Mouse (Mus musculus) liver, embryonic 11.5 days (tissue): ENCODE results near the gene Hes7. TPM values are rescaled to one million over a fixed set of nuclear protein-coding genes. Genes with fewer than 3 reads are reported as not detected.

ENCODE experiments used
- ATAC-seq: fragments of 200-750 bp; cut with Nextera tagmentation; replicated peaks from 2 replicates; pipeline ENCODE4 v1.8.0; 2017; ENCODE audit warnings: moderate number of reproducible peaks, mild to moderate bottlenecking, moderate TSS enrichment, moderate library complexity; ENCODE audit not compliant: low FRiP score
- DNase-seq: peaks from one replicate; pipeline ENCODE4 v3.0.0-alpha.2; 2017; ENCODE audit warnings: low spot score
- H3K27ac ChIP-seq: fragments of 300-500 bp; sonication (generic); 2 replicates; pipeline ENCODE4 v1.5.1; 2014; ENCODE audit warnings: mild to moderate bottlenecking, low read depth, low read length, control low read depth
- H3K27me3 ChIP-seq: fragments of 300-500 bp; sonication (generic); replicated peaks from 2 replicates; pipeline ENCODE4 v1.6.1; 2014; ENCODE audit warnings: low read length, mixed read lengths; ENCODE audit not compliant: control insufficient read depth, insufficient read depth
- H3K36me3 ChIP-seq: fragments of 300-500 bp; sonication (generic); 2 replicates; pipeline ENCODE4 v1.6.1; 2014; ENCODE audit warnings: mild to moderate bottlenecking, low read length, moderate library complexity, mixed read lengths; ENCODE audit not compliant: control insufficient read depth, insufficient read depth
- H3K4me1 ChIP-seq: fragments of 300-500 bp; sonication (generic); replicated peaks from 2 replicates; pipeline ENCODE4 v1.6.1; 2014; ENCODE audit warnings: low read length, mixed read lengths; ENCODE audit not compliant: control insufficient read depth, insufficient read depth
- H3K4me2 ChIP-seq: fragments of 300-500 bp; sonication (generic); 2 replicates; pipeline ENCODE4 v1.6.1; 2014; ENCODE audit warnings: mild to moderate bottlenecking, control low read depth, moderate library complexity
- H3K4me3 ChIP-seq: fragments of 300-500 bp; sonication (generic); 2 replicates; pipeline ENCODE4 v1.5.1; 2014; ENCODE audit warnings: low read depth, low read length, control low read depth
- H3K9ac ChIP-seq: fragments of 300-500 bp; sonication (generic); 2 replicates; pipeline ENCODE4 v1.6.1; 2014; ENCODE audit warnings: low read depth, low read length, control low read depth
- H3K9me3 ChIP-seq: fragments of 300-500 bp; sonication (generic); 2 replicates; pipeline ENCODE4 v1.6.1; 2016; ENCODE audit warnings: low read length, inconsistent platforms, mixed read lengths; ENCODE audit not compliant: control insufficient read depth
- WGBS: fragments of 180-500 bp; shearing (Covaris S2); extraction: QIAGEN DNeasy Blood & Tissue Kit; methylation state at CpG from one replicate; pipeline ENCODE4 v1.1.7; 2014; 5-methylcytosine and 5-hydroxymethylcytosine counted together
- polyA plus RNA-seq: library from polyadenylated mRNA; unstranded; fragments of >200 nt; fragmentation: Nextera tagmentation; extraction: Ambion mirVana; gene quantifications from 2 replicates; pipeline ENCODE4 v1.2.1, GENCODE M21; 2014

Hes7 gene
- polyA plus RNA-seq, 1 experiment from 2014 or later: 0.59 TPM

DNA sequence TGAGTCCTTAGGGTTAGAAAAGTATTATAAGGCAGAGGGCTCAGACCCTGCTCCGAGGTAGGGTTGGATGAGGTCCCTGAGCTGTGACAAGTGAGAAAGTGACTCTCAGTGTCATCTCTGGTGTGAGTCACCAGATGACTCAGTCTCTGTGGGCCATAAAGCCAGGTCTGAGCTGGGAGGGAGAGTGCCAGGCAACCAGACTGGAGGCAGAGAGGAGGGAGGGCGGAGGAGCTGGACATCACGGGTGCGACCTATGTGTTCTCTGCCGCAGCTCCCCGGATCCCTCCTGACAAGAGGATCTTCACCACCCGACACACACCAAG, 17.8 kb upstream of the Hes7 start:
- DNase-seq (no peak), ATAC-seq (no peak)
- peaks cover 25% of the 10 kb centered on the region for H3K36me3 ChIP-seq
- no peak overlapping the region for H3K4me3 ChIP-seq
- H3K4me1 ChIP-seq: peaks cover 30% of the 10 kb centered on the region
- no peak overlapping the region for H3K27ac ChIP-seq
- no peaks in the 10 kb centered on the region for H3K9me3 ChIP-seq
- H3K4me2 ChIP-seq: no peak overlapping the region
- no peak overlapping the region for H3K9ac ChIP-seq
- WGBS: 86% methylated on average over 7 of the region's 7 CpGs
- H3K27me3 ChIP-seq: no peaks in the 10 kb centered on the region

DNA sequence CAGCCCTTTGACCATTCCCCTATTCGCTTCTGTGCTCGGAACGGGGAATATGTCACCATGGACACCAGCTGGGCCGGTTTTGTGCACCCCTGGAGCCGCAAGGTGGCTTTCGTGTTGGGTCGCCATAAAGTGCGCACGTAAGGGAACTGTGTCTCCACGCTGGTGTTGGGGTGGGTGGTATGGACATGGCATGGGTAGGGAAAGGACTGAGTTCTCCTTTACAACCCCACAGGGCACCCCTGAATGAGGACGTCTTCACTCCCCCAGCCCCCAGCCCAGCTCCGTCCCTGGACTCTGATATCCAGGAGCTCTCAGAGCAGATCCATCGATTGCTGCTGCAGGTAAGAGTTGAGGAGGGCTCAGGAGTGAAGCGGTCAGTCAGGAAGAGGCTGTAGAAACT, 17.1 kb upstream of the Hes7 start:
- no peak overlapping the region for H3K4me3 ChIP-seq
- 94% methylated on average over 14 of the region's 14 CpGs for WGBS
- H3K27me3 ChIP-seq: no peaks in the 10 kb centered on the region
- no peak for DNase-seq
- H3K4me1 ChIP-seq: peaks cover 23% of the 10 kb centered on the region
- ATAC-seq: no peak
- H3K27ac ChIP-seq: no peak overlapping the region
- no peaks in the 10 kb centered on the region for H3K9me3 ChIP-seq
- H3K9ac ChIP-seq: no peak overlapping the region
- H3K36me3 ChIP-seq: peaks cover 31% of the 10 kb centered on the region
- no peak overlapping the region for H3K4me2 ChIP-seq

DNA sequence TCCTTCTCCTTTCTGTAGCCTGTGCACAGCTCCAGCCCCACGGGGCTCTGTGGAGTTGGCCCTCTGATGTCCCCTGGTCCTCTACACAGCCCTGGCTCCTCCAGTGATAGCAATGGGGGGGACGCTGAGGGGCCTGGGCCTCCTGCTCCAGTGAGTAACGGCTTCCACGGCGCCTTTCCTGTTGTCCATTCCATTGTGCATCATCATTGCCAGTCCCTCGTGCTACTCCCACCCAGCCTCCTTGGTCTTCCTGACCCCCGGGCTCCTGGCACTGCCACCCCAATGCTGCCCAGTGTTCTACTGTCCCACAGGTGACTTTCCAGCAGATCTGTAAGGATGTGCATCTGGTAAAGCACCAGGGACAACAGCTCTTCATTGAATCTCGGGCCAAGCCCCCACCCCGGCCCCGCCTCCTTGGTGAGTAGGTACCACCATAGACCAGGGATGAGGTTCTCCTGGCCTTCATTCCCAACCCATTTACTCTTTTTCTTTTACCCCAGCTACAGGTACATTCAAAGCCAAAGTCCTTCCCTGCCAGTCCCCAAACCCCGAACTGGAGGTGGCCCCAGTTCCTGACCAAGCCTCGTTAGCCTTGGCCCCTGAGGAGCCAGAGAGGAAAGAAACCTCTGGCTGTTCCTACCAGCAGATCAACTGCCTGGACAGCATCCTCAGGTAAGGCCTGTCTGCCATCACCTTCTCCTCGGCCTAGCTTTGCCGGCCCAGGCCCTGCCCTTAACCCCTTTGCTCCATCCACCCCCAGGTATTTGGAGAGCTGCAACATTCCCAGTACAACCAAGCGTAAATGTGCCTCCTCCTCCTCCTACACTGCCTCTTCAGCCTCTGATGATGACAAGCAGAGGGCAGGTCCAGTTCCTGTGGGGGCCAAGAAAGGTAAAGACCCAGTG, 16.4 kb upstream of the Hes7 start:
- no peaks in the 10 kb centered on the region for H3K9me3 ChIP-seq
- H3K4me3 ChIP-seq: no peak overlapping the region
- H3K27ac ChIP-seq: no peak overlapping the region
- H3K4me2 ChIP-seq: no peak overlapping the region
- H3K4me1 ChIP-seq: peaks cover 18% of the 10 kb centered on the region
- peaks cover 37% of the 10 kb centered on the region for H3K36me3 ChIP-seq
- DNase-seq (no peak), ATAC-seq (no peak)
- H3K9ac ChIP-seq: no peak overlapping the region
- WGBS: 89% methylated on average over 15 of the region's 15 CpGs
- H3K27me3 ChIP-seq: no peaks in the 10 kb centered on the region

DNA sequence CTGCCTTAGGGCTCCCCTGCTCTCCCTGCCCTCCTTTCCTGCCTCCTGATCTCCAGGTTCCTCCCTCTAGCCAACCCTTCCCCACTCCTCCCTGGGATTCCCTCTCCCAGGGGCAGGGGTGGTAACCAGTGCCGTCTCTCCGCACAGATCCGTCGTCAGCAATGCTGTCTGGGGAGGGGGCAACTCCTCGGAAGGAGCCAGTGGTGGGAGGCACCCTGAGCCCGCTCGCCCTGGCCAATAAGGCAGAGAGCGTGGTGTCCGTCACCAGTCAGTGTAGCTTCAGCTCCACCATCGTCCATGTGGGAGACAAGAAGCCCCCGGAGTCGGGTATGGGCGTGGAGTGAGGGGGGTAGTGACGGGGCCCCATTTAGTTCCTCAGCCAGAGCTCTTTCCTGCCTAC, 15.7 kb upstream of the Hes7 start:
- H3K27ac ChIP-seq: no peak overlapping the region
- ATAC-seq (no peak), DNase-seq (no peak)
- peaks cover 13% of the 10 kb centered on the region for H3K4me1 ChIP-seq
- H3K36me3 ChIP-seq: peaks cover 39% of the 10 kb centered on the region
- H3K4me2 ChIP-seq: no peak overlapping the region
- WGBS: 89% methylated on average over 14 of the region's 14 CpGs
- H3K9ac ChIP-seq: no peak overlapping the region
- no peaks in the 10 kb centered on the region for H3K9me3 ChIP-seq
- H3K27me3 ChIP-seq: no peaks in the 10 kb centered on the region
- H3K4me3 ChIP-seq: no peak overlapping the region

DNA sequence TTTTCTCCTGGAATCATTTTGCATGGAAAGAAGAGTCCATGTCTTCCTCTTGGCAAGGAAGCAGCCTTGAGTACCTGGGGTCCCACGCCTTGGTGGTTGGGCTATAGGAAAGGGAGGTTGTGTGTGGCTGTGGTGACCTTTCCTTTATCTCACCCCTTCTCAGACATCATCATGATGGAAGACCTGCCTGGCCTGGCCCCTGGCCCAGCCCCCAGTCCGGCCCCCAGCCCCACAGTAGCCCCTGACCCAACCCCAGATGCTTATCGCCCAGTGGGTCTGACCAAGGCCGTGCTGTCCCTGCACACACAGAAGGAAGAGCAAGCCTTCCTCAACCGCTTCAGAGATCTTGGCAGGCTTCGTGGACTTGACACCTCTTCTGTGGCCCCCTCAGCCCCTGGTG, 15.0 kb upstream of the Hes7 start:
- H3K4me2 ChIP-seq: no peak overlapping the region
- peaks cover 39% of the 10 kb centered on the region for H3K36me3 ChIP-seq
- no peaks in the 10 kb centered on the region for H3K27me3 ChIP-seq
- no peak overlapping the region for H3K9ac ChIP-seq
- H3K27ac ChIP-seq: no peak overlapping the region
- no peak for DNase-seq
- WGBS: 87% methylated on average over 6 of the region's 6 CpGs
- no peak overlapping the region for H3K4me3 ChIP-seq
- no peak for ATAC-seq
- H3K4me1 ChIP-seq: peaks cover 13% of the 10 kb centered on the region
- no peaks in the 10 kb centered on the region for H3K9me3 ChIP-seq

DNA sequence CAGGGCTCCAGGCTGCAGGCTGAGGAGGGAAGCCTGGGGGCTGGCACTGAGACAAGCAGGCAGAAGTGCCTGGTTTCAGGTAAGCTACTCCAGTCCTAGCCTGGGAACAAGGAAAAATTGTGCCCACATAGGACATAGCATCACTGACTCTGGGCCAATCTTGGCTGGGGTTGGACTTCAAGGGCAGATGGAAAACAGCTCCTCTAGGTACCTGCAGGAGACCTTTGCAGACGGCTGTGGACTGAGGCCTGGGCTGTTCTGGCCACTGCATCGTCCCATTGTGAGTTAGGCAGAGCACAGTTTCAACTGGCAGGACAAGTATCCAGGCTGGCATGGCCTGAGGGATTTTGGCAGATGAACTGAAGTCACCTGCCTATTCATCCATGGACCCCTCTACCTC, 14.4 kb upstream of the Hes7 start:
- no peak overlapping the region for H3K4me2 ChIP-seq
- 72% methylated on average over 2 of the region's 2 CpGs for WGBS
- no peak for DNase-seq
- H3K9ac ChIP-seq: no peak overlapping the region
- H3K4me1 ChIP-seq: peaks cover 7% of the 10 kb centered on the region
- H3K27me3 ChIP-seq: no peaks in the 10 kb centered on the region
- H3K36me3 ChIP-seq: peaks cover 38% of the 10 kb centered on the region
- no peak overlapping the region for H3K27ac ChIP-seq
- no peak overlapping the region for H3K4me3 ChIP-seq
- no peaks in the 10 kb centered on the region for H3K9me3 ChIP-seq
- no peak for ATAC-seq

DNA sequence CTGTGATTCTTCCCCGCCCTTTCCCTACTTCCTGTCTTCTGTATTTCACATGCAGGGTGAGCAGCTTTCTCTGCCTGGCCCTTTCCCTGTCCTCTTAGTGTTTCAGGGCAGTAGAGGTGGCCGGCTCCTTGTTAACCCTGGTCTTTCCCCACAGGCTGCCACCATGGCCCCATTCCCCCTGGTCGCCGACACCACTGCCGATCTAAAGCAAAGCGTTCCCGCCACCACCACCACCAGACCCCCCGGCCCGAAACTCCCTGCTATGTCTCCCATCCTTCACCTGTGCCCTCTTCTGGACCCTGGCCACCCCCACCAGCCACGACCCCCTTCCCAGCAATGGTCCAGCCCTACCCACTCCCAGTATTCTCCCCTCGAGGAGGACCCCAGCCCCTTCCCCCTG, 13.9 kb upstream of the Hes7 start:
- Histone ChIP-seq H3K27me3 (no peaks in the 10 kb centered on the region), H3K4me1 (peaks cover 8% of the 10 kb centered on the region), H3K36me3 (peaks cover 33% of the 10 kb centered on the region), H3K9me3 (no peaks in the 10 kb centered on the region), H3K4me3 (no peak overlapping the region), H3K9ac (no peak overlapping the region), H3K4me2 (no peak overlapping the region), H3K27ac (no peak overlapping the region)
- WGBS: 93% methylated on average over 11 of the region's 11 CpGs
- no peak for DNase-seq
- no peak for ATAC-seq

DNA sequence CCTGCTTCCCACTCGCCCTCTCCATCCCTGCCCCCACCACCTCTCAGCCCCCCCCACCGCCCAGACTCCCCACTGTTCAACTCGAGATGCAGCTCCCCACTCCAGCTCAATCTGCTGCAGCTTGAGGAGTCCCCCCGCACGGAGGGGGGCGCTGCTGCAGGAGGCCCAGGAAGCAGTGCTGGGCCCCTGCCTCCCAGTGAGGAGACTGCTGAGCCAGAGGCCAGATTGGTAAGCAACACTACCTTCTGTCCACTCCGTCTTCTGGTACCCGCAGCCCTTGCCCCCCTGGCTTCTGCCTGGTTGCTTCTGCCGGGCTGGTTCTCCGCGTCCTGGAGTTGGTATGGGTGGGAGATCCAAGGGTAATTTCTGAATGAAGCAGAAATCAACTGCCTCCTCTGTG, 13.4 kb upstream of the Hes7 start:
- Histone ChIP-seq H3K27me3 (no peaks in the 10 kb centered on the region), H3K4me3 (0 out of 2 replicates have a peak overlapping the region, but pooled peaks have one; percentile 2), H3K4me2 (no peak overlapping the region), H3K9ac (no peak overlapping the region), H3K9me3 (no peaks in the 10 kb centered on the region), H3K4me1 (peaks cover 13% of the 10 kb centered on the region), H3K36me3 (peaks cover 30% of the 10 kb centered on the region), H3K27ac (no peak overlapping the region)
- ATAC-seq (no peak), DNase-seq (no peak)
- 89% methylated on average over 11 of the region's 11 CpGs for WGBS

DNA sequence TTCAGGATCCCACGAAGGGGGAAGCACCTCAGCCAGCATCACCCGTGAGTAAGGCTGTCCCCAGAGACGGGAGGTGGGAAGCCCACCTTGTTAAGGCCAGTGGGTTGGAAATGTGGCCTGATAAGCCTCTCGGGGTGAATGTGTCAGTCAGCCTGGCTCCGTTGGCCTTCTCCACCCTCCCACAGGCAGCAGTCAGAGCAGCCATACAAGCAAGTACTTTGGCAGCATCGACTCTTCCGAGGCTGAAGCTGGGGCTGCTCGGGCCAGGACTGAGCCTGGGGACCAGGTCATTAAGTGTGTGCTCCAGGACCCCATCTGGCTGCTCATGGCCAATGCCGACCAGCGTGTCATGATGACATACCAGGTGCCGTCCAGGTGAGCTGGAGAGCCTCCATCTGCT, 12.5 kb upstream of the Hes7 start:
- ATAC-seq (no peak), DNase-seq (no peak)
- Histone ChIP-seq H3K36me3 (peaks cover 30% of the 10 kb centered on the region), H3K4me3 (0 out of 2 replicates have a peak overlapping the region, but pooled peaks have one; percentile 11), H3K27ac (no peak overlapping the region), H3K4me2 (no peak overlapping the region), H3K9me3 (no peaks in the 10 kb centered on the region), H3K27me3 (no peaks in the 10 kb centered on the region), H3K4me1 (peaks cover 14% of the 10 kb centered on the region), H3K9ac (no peak overlapping the region)
- WGBS: 83% methylated on average over 11 of the region's 11 CpGs
